Comparison of ENCODE assay signal across 11 mouse cellular contexts in the genomic region with DNA sequence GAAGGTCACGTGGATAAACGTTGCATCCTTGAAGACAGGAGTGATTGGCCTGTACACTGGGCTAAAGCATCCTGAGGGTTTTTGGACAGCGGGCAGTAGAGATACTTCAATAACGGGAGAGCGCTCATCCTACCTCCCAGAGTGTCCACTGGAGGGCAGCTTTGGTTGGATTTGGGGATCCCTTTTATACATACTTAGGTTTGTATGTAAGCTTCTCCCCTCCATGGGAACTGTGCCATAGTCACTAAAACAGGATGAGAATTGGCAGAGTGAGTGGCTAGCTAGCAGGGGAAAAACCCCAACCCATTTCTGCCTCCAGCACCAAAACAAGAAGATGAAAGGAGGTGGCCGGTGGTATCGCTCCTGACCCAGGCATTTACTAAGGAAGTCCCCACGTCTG. TPM values are rescaled to one million over a fixed set of nuclear protein-coding genes. Genes with fewer than 3 reads are reported as not detected.
DNase-seq lines count a peak whose midpoint lies in the region; ATAC-seq lines count a peak whose summit lies in the region.
"Had no signal": no experiment of that assay in that cellular context is flagged by ENCODE, and none has a peak within 500 bp of the region (broad histone marks: within the 10 kb centered on the region; RNA-seq: fewer than 3 reads in every experiment).

No protein-coding gene starts in this region.

- DNase-seq in kidney, adult 9 months, result no peak
- DNase-seq in Muller cell, postnatal 12 days (ENCODE audit: inconsistent ontology term), result peak; percentile 42
- DNase-seq in layer of hippocampus, adult 18-20 months (ENCODE audit: low spot score in 2 of 2), result no peak
- DNase-seq in embryo, embryonic 9.5 days (ENCODE audit: extremely low spot score), result no peak
- DNase-seq: cerebellum, adult 8-10 months had no signal

- no peak overlapping the region for H3K9ac ChIP-seq in kidney, embryonic 15.5 days
- no peak overlapping the region for H3K9ac ChIP-seq in heart, embryonic 15.5 days
- H3K9ac ChIP-seq in liver, embryonic 16.5 days (ENCODE audit: low read depth, low read length), result no peak overlapping the region

- H3K4me3 ChIP-seq in kidney, embryonic 15.5 days (replicated peaks), result no peak overlapping the region
- no peak overlapping the region for H3K4me3 ChIP-seq in heart, embryonic 15.5 days
- H3K4me3 ChIP-seq in liver, embryonic 16.5 days (ENCODE audit: low read depth, low read length), result no peak overlapping the region

- H3K9me3 ChIP-seq in kidney, embryonic 15.5 days (replicated peaks), result no peaks in the 10 kb centered on the region
- H3K9me3 ChIP-seq in heart, embryonic 15.5 days (replicated peaks), result no peaks in the 10 kb centered on the region
- no peaks in the 10 kb centered on the region for H3K9me3 ChIP-seq in liver, embryonic 16.5 days (replicated peaks; ENCODE audit: control insufficient read depth, low read length)

- WGBS in kidney, embryonic 15.5 days, result 47% methylated on average over 8 of the region's 8 CpGs
- 34% methylated on average over 8 of the region's 8 CpGs for WGBS in heart, embryonic 15.5 days
- 47% methylated on average over 8 of the region's 8 CpGs for WGBS in liver, embryonic 16.5 days (ENCODE audit: insufficient replicate concordance)

- ATAC-seq in kidney, embryonic 15.5 days (replicated peaks; ENCODE audit: low FRiP score), result no peak
- no peak; the same call in 1 of the 2 replicates for ATAC-seq in heart, embryonic 15.5 days (replicated peaks; ENCODE audit: insufficient number of reproducible peaks, insufficient read depth, low FRiP score, low read depth)
- no peak for ATAC-seq in liver, embryonic 16.5 days (ENCODE audit: low read depth)
- no peak for ATAC-seq in cerebellum, adult (ENCODE audit: insufficient number of reproducible peaks, low FRiP score, low TSS enrichment)

- H3K27ac ChIP-seq in kidney, embryonic 15.5 days, result no peak overlapping the region
- no peak overlapping the region for H3K27ac ChIP-seq in heart, embryonic 15.5 days
- 0 out of 2 replicates have a peak overlapping the region, but pooled peaks have one; percentile 12 for H3K27ac ChIP-seq in liver, embryonic 16.5 days (ENCODE audit: low read length)
- H3K27ac ChIP-seq: macrophage had no signal

- peaks cover 28% of the 10 kb centered on the region for H3K36me3 ChIP-seq in kidney, embryonic 15.5 days
- H3K36me3 ChIP-seq in heart, embryonic 15.5 days, result peaks cover 22% of the 10 kb centered on the region
- H3K36me3 ChIP-seq in liver, embryonic 16.5 days (ENCODE audit: control insufficient read depth, insufficient read depth), result peaks cover 21% of the 10 kb centered on the region

- H3K4me1 ChIP-seq in kidney, embryonic 15.5 days, result peaks cover 6% of the 10 kb centered on the region
- peaks cover 15% of the 10 kb centered on the region for H3K4me1 ChIP-seq in heart, embryonic 15.5 days (replicated peaks)
- H3K4me1 ChIP-seq in liver, embryonic 16.5 days (ENCODE audit: control insufficient read depth, low read depth, low read length), result peaks cover 31% of the 10 kb centered on the region

- peak overlapping the region; percentile 43 for H3K4me2 ChIP-seq in kidney, embryonic 15.5 days
- H3K4me2 ChIP-seq in heart, embryonic 15.5 days, result peak overlapping the region; percentile 46
- peak overlapping the region; percentile 59 for H3K4me2 ChIP-seq in liver, embryonic 16.5 days (ENCODE audit: low read depth, low read length)

- no peaks in the 10 kb centered on the region for H3K27me3 ChIP-seq in kidney, embryonic 15.5 days
- no peaks in the 10 kb centered on the region for H3K27me3 ChIP-seq in heart, embryonic 15.5 days
- no peaks in the 10 kb centered on the region for H3K27me3 ChIP-seq in liver, embryonic 16.5 days (ENCODE audit: control insufficient read depth, insufficient read depth, low read depth, low read length)

RNA-seq across cellular contexts. Expression of a gene that starts 7.0 kb away (rescaled TPM):
- polyA plus RNA-seq in kidney, embryonic 15.5 days (2015; fragmentation: Nextera tagmentation; extraction: Ambion mirVana), result 96.2 and 103 TPM in 2 replicates
- polyA plus RNA-seq in heart, embryonic 15.5 days (2015; fragmentation: Nextera tagmentation; extraction: Ambion mirVana), result 42.1 and 57.9 TPM in 2 replicates
- polyA plus RNA-seq in liver, embryonic 16.5 days (2015; fragmentation: Nextera tagmentation; extraction: Ambion mirVana), result 81.2 and 83.4 TPM in 2 replicates
- 10 to 100 TPM; 44.0 to 44.1 TPM for total RNA-seq in layer of hippocampus, adult 18-20 months (2021)

RNA-seq across cellular contexts. Expression of a gene that starts 18.2 kb away (rescaled TPM):
- 0.12 TPM in 1 of 2 replicates, not detected in the other for polyA plus RNA-seq in kidney, embryonic 15.5 days (2015; fragmentation: Nextera tagmentation; extraction: Ambion mirVana)
- 0.05 and 0.14 TPM in 2 replicates for polyA plus RNA-seq in heart, embryonic 15.5 days (2015; fragmentation: Nextera tagmentation; extraction: Ambion mirVana)
- polyA plus RNA-seq in liver, embryonic 16.5 days (2015; fragmentation: Nextera tagmentation; extraction: Ambion mirVana), result not detected in 2 replicates
- 1 to 10 TPM; 1.3 to 2.3 TPM for total RNA-seq in layer of hippocampus, adult 18-20 months (2021)
- total RNA-seq: gastrocnemius, postnatal 4 days had no signal
- polyA plus RNA-seq: macrophage had no signal

RNA-seq across cellular contexts. Expression of a gene that starts 23.7 kb away (rescaled TPM):
- 1.3 TPM in 2 replicates for polyA plus RNA-seq in kidney, embryonic 15.5 days (2015; fragmentation: Nextera tagmentation; extraction: Ambion mirVana)
- polyA plus RNA-seq in heart, embryonic 15.5 days (2015; fragmentation: Nextera tagmentation; extraction: Ambion mirVana), result 1.0 and 1.5 TPM in 2 replicates
- 3.5 and 3.6 TPM in 2 replicates for polyA plus RNA-seq in liver, embryonic 16.5 days (2015; fragmentation: Nextera tagmentation; extraction: Ambion mirVana)
- 10 to 100 TPM in 1 of 2 experiments, 1 to 10 TPM in 1; 8.5 to 15.2 TPM for total RNA-seq in layer of hippocampus, adult 18-20 months (2021)

RNA-seq across cellular contexts. Expression of a gene that starts 31.0 kb away (rescaled TPM):
- 10.2 and 12.5 TPM in 2 replicates for polyA plus RNA-seq in kidney, embryonic 15.5 days (2015; fragmentation: Nextera tagmentation; extraction: Ambion mirVana)
- 10.0 and 12.1 TPM in 2 replicates for polyA plus RNA-seq in heart, embryonic 15.5 days (2015; fragmentation: Nextera tagmentation; extraction: Ambion mirVana)
- polyA plus RNA-seq in liver, embryonic 16.5 days (2015; fragmentation: Nextera tagmentation; extraction: Ambion mirVana), result 8.9 and 10.9 TPM in 2 replicates
- 10 to 100 TPM; 27.0 to 28.3 TPM for total RNA-seq in layer of hippocampus, adult 18-20 months (2021)
